Mouse (Mus musculus) erythroid progenitor cell, adult 5-6 weeks (primary cell): ENCODE measurements around the gene Mthfr. TPM values are rescaled to one million over a fixed set of nuclear protein-coding genes. Genes with fewer than 3 reads are reported as not detected.

Experiments
- total RNA-seq, 2 experiments: library from RNA; stranded (forward) in 1 of 2; stranded (reverse) in 1 of 2; fragments of 150-400 nt in 1 of 2; fragments of 186-747, 209-891 nt in 1 of 2; gene quantifications; 2 replicates each; pipeline versions ENCODE4 v1.2.3 to v1.2.4; 2015 to 2017; ENCODE audit warnings: low replicate concordance in 2 of 2

Gene Mthfr
- total RNA-seq, 2 experiments from 2014 or later = 2.0 to 8.0 TPM

Other genes with a start within 250 kb of the Mthfr start
- 7.2 and 20.1 TPM in 2 replicates for gene Zfp984, start 229.3 kb upstream of the Mthfr start, total RNA-seq (2015; ENCODE audit: low replicate concordance)
- gene Zfp984, start 229.3 kb upstream of the Mthfr start, total RNA-seq (2017; ENCODE audit: low replicate concordance) = 6.8 and 12.9 TPM in 2 replicates
- 0.84 and 3.2 TPM in 2 replicates for gene Zfp933, start 190.7 kb upstream of the Mthfr start, total RNA-seq (2015; ENCODE audit: low replicate concordance)
- 0.98 and 3.0 TPM in 2 replicates for gene Zfp933, start 190.7 kb upstream of the Mthfr start, total RNA-seq (2017; ENCODE audit: low replicate concordance)
- gene Miip, start 170.3 kb upstream of the Mthfr start, total RNA-seq (2015; ENCODE audit: low replicate concordance) = 134 and 157 TPM in 2 replicates
- 131 and 165 TPM in 2 replicates for gene Miip, start 170.3 kb upstream of the Mthfr start, total RNA-seq (2017; ENCODE audit: low replicate concordance)
- gene Fv1, start 170.1 kb upstream of the Mthfr start, total RNA-seq (2015; ENCODE audit: low replicate concordance) = 16.8 and 35.3 TPM in 2 replicates
- gene Fv1, start 170.1 kb upstream of the Mthfr start, total RNA-seq (2017; ENCODE audit: low replicate concordance) = 29.4 and 35.8 TPM in 2 replicates
- 15.1 and 18.0 TPM in 2 replicates for gene Mfn2, start 134.4 kb upstream of the Mthfr start, total RNA-seq (2015; ENCODE audit: low replicate concordance)
- 6.8 and 17.8 TPM in 2 replicates for gene Mfn2, start 134.4 kb upstream of the Mthfr start, total RNA-seq (2017; ENCODE audit: low replicate concordance)
- gene Plod1, start 102.3 kb upstream of the Mthfr start, total RNA-seq (2015; ENCODE audit: low replicate concordance) = 3.6 and 5.9 TPM in 2 replicates
- 4.8 and 5.5 TPM in 2 replicates for gene Plod1, start 102.3 kb upstream of the Mthfr start, total RNA-seq (2017; ENCODE audit: low replicate concordance)
- 19.3 and 20.5 TPM in 2 replicates for gene 2510039O18Rik, start 98.2 kb upstream of the Mthfr start, total RNA-seq (2015; ENCODE audit: low replicate concordance)
- gene 2510039O18Rik, start 98.2 kb upstream of the Mthfr start, total RNA-seq (2017; ENCODE audit: low replicate concordance) = 17.7 and 18.9 TPM in 2 replicates
- gene Nppb, start 53.3 kb upstream of the Mthfr start, total RNA-seq (2015; ENCODE audit: low replicate concordance) = not detected in 2 replicates
- not detected in 2 replicates for gene Nppb, start 53.3 kb upstream of the Mthfr start, total RNA-seq (2017; ENCODE audit: low replicate concordance)
- gene Nppa, start 38.4 kb upstream of the Mthfr start, total RNA-seq (2015; ENCODE audit: low replicate concordance) = not detected in 2 replicates
- gene Nppa, start 38.4 kb upstream of the Mthfr start, total RNA-seq (2017; ENCODE audit: low replicate concordance) = not detected in 2 replicates
- gene Clcn6, start 256 bp upstream of the Mthfr start, total RNA-seq (2015; ENCODE audit: low replicate concordance) = 1.3 and 2.5 TPM in 2 replicates
- gene Clcn6, start 256 bp upstream of the Mthfr start, total RNA-seq (2017; ENCODE audit: low replicate concordance) = 1.7 and 2.7 TPM in 2 replicates
- 4.6 and 5.8 TPM in 2 replicates for gene Agtrap, start 49.0 kb downstream of the Mthfr start, total RNA-seq (2015; ENCODE audit: low replicate concordance)
- 3.6 and 4.1 TPM in 2 replicates for gene Agtrap, start 49.0 kb downstream of the Mthfr start, total RNA-seq (2017; ENCODE audit: low replicate concordance)
- gene Mad2l2, start 91.3 kb downstream of the Mthfr start, total RNA-seq (2015; ENCODE audit: low replicate concordance) = 11.5 and 20.5 TPM in 2 replicates
- gene Mad2l2, start 91.3 kb downstream of the Mthfr start, total RNA-seq (2017; ENCODE audit: low replicate concordance) = 0.30 and 5.5 TPM in 2 replicates
- 0.42 TPM in 1 of 2 replicates, not detected in the other for gene Draxin, start 91.6 kb downstream of the Mthfr start, total RNA-seq (2015; ENCODE audit: low replicate concordance)
- not detected in 2 replicates for gene Draxin, start 91.6 kb downstream of the Mthfr start, total RNA-seq (2017; ENCODE audit: low replicate concordance)
- 3.2 TPM in 1 of 2 replicates, not detected in the other for gene Fbxo6, start 113.1 kb downstream of the Mthfr start, total RNA-seq (2015; ENCODE audit: low replicate concordance)
- 2.1 TPM in 1 of 2 replicates, not detected in the other for gene Fbxo6, start 113.1 kb downstream of the Mthfr start, total RNA-seq (2017; ENCODE audit: low replicate concordance)
- 1.1 TPM in 1 of 2 replicates, not detected in the other for gene Fbxo44, start 121.4 kb downstream of the Mthfr start, total RNA-seq (2015; ENCODE audit: low replicate concordance)
- not detected in 2 replicates for gene Fbxo44, start 121.4 kb downstream of the Mthfr start, total RNA-seq (2017; ENCODE audit: low replicate concordance)
- not detected in 2 replicates for gene Fbxo2, start 121.5 kb downstream of the Mthfr start, total RNA-seq (2015; ENCODE audit: low replicate concordance)
- not detected in 2 replicates for gene Fbxo2, start 121.5 kb downstream of the Mthfr start, total RNA-seq (2017; ENCODE audit: low replicate concordance)
- not detected in 2 replicates for gene Disp3, start 248.9 kb downstream of the Mthfr start, total RNA-seq (2015; ENCODE audit: low replicate concordance)
- not detected in 2 replicates for gene Disp3, start 248.9 kb downstream of the Mthfr start, total RNA-seq (2017; ENCODE audit: low replicate concordance)